Mouse (Mus musculus) effector memory CD4-positive, alpha-beta T cell, adult 5 months (primary cell): ENCODE measurements around the gene Vcpkmt. TPM values are rescaled to one million over a fixed set of nuclear protein-coding genes. Genes with fewer than 3 reads are reported as not detected.

ENCODE experiments used
- polyA plus RNA-seq: library from polyadenylated mRNA; unstranded; fragments of 100-300 nt; shearing (Covaris generic); gene quantifications from one replicate; pipeline ENCODE4 v1.2.1, GENCODE M21; 2017

The Vcpkmt gene
- polyA plus RNA-seq = 4.9 TPM

GRCm38 (mm10) chr12:69582613-69583269, at the start of gene Vcpkmt:
Gene Vcpkmt (minus strand): TSS chr12:69583028.

Other genes starting within 250 kb of the Vcpkmt start
- 141 TPM for gene Nemf, start 225.9 kb downstream of the Vcpkmt start, polyA plus RNA-seq
- gene Arf6, start 210.9 kb downstream of the Vcpkmt start, polyA plus RNA-seq = 365 TPM
- gene Gm9887, start 210.6 kb downstream of the Vcpkmt start, polyA plus RNA-seq = 5.3 TPM
- 35.3 TPM for gene Sos2, start 98.8 kb upstream of the Vcpkmt start, polyA plus RNA-seq
- gene L2hgdh, start 141.8 kb upstream of the Vcpkmt start, polyA plus RNA-seq = 3.2 TPM
- 15.1 TPM for gene Atp5s, start 141.9 kb upstream of the Vcpkmt start, polyA plus RNA-seq
- gene Cdkl1, start 208.2 kb upstream of the Vcpkmt start, polyA plus RNA-seq = not detected